Mouse (Mus musculus) heart, embryonic 14.5 days (tissue): ENCODE results near the gene Zfyve19. TPM values are rescaled to one million over a fixed set of nuclear protein-coding genes. Genes with fewer than 3 reads are reported as not detected.

Experiments
- ATAC-seq: fragments of 200-750 bp; cut with Nextera tagmentation; 2 replicates; pipeline ENCODE4 v1.8.0; 2017; ENCODE audit warnings: low read depth, moderate TSS enrichment; ENCODE audit not compliant: insufficient number of reproducible peaks, insufficient read depth, low FRiP score
- H3K27ac ChIP-seq, 2 experiments: fragments of 200-500 bp in 1 of 2; fragments of 300-500 bp in 1 of 2; sonication (generic) in 1 of 2; replicated peaks in 1 of 2; 2 replicates each; pipeline ENCODE4 v1.5.1; 2012 to 2014; ENCODE audit warnings: low read depth in 2 of 2, low read length in 2 of 2, control low read depth in 1 of 2, mild to moderate bottlenecking in 1 of 2, mixed read lengths in 1 of 2; ENCODE audit not compliant: control insufficient read depth in 1 of 2, insufficient read depth in 1 of 2
- H3K27me3 ChIP-seq: fragments of 300-500 bp; sonication (generic); 2 replicates; pipeline ENCODE4 v1.6.1; 2014; ENCODE audit warnings: mild to moderate bottlenecking, low read length, control low read depth; ENCODE audit not compliant: control insufficient read depth, insufficient read depth
- H3K36me3 ChIP-seq: fragments of 300-500 bp; sonication (generic); 2 replicates; pipeline ENCODE4 v1.6.1; 2014; ENCODE audit warnings: mild to moderate bottlenecking, control low read depth, low read length, mixed read lengths; ENCODE audit not compliant: control insufficient read depth, insufficient read depth
- H3K4me1 ChIP-seq, 2 experiments: fragments of 200-500 bp in 1 of 2; fragments of 300-500 bp in 1 of 2; sonication (generic) in 1 of 2; 2 replicates each; pipeline ENCODE4 v1.6.1; 2012 to 2014; ENCODE audit warnings: low read length in 2 of 2, control low read depth in 1 of 2, mixed read lengths in 1 of 2; ENCODE audit not compliant: control insufficient read depth in 2 of 2, insufficient read depth in 2 of 2
- H3K4me2 ChIP-seq: fragments of 300-500 bp; sonication (generic); 2 replicates; pipeline ENCODE4 v1.6.1; 2014; ENCODE audit warnings: mild to moderate bottlenecking, low read length
- H3K4me3 ChIP-seq, 2 experiments: fragments of 200-500 bp in 1 of 2; fragments of 300-500 bp in 1 of 2; sonication (generic) in 1 of 2; 2 replicates each; pipeline ENCODE4 v1.5.1; 2012 to 2014; ENCODE audit warnings: low read length in 2 of 2, mild to moderate bottlenecking in 2 of 2, control low read depth in 1 of 2, low read depth in 1 of 2, moderate library complexity in 1 of 2; ENCODE audit not compliant: control insufficient read depth in 1 of 2, insufficient read depth in 1 of 2
- H3K9ac ChIP-seq: fragments of 300-500 bp; sonication (generic); 2 replicates; pipeline ENCODE4 v1.6.1; 2014; ENCODE audit warnings: mild to moderate bottlenecking, low read length
- H3K9me3 ChIP-seq: fragments of 300-500 bp; sonication (generic); 2 replicates; pipeline ENCODE4 v1.6.1; 2016; ENCODE audit warnings: low read length, control low read depth; ENCODE audit not compliant: control insufficient read depth
- WGBS: fragments of 180-500 bp; shearing (Covaris S2); extraction: QIAGEN DNeasy Blood & Tissue Kit; methylation state at CpG from one replicate; pipeline ENCODE4 v1.1.7; 2014; 5-methylcytosine and 5-hydroxymethylcytosine counted together
- polyA plus RNA-seq: library from polyadenylated mRNA; unstranded; fragments of >200 nt; fragmentation: Nextera tagmentation; extraction: Ambion mirVana; gene quantifications from 2 replicates; pipeline ENCODE4 v1.2.1, GENCODE M21; 2014

Zfyve19 gene
- polyA plus RNA-seq, 1 experiment from 2014 or later, result 32.4 TPM

DNA sequence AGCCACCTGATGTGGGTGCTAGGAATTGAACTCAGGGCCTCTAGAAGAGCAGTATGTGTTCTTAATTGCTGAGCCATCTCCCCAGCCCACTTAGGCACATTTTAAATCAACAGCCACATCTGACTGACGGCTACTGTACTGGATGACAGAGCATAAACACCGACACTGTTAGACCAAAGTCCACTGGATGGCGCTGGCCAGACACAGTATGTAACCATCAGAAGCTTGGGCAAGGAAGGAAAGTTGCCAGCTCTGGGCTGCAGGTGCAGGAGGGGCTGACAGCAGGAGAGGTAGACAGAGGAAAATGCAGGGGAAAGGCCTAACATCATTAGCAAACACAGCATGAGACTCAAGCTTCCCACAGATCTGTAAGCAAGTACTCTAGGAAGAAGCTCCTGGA is 31.7 kb upstream of the Zfyve19 start:
- H3K4me2 ChIP-seq, result no peak overlapping the region
- H3K9me3 ChIP-seq, result no peaks in the 10 kb centered on the region
- H3K27me3 ChIP-seq, result no peaks in the 10 kb centered on the region
- H3K4me1 ChIP-seq, result peaks cover 16 to 24% of the 10 kb centered on the region in 2 experiments
- H3K36me3 ChIP-seq, result peaks cover 29% of the 10 kb centered on the region
- no peak for ATAC-seq
- no peak overlapping the region for H3K4me3 ChIP-seq
- H3K27ac ChIP-seq, result no peak overlapping the region
- no peak overlapping the region for H3K9ac ChIP-seq
- WGBS, result 55% methylated on average over 3 of the region's 3 CpGs

DNA sequence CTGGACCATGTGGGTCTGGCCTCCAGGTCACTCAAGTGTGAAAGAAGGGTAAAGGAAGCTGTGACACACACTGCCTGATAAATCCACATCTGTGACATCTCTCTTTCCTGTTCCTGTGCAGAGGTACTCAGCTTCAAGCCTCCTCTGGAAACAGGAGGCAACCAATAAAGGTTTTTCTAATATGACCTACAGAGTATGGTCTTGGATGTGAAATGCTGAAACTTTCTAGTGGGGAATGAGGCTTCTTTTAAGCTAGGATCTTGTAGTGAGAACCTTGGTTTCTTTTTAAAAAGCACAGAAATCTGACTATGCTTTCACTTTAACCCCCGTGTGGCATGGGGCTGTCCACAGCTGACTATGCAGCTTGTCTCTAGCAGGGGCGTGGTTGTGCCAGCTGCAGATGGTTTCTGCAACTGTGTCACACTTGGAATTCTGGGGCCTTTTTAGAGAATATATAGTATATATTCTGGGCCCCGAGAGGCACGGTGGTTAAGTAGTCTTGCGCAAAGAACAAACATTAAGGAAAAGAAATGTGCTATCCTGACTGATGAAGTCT is 31.0 kb upstream of the Zfyve19 start:
- H3K27me3 ChIP-seq, result no peaks in the 10 kb centered on the region
- H3K4me1 ChIP-seq, result peaks cover 14 to 20% of the 10 kb centered on the region in 2 experiments
- WGBS, result 91% methylated on average over 5 of the region's 5 CpGs
- H3K9ac ChIP-seq, result no peak overlapping the region
- no peak overlapping the region for H3K4me3 ChIP-seq
- no peak overlapping the region for H3K27ac ChIP-seq
- no peak overlapping the region for H3K4me2 ChIP-seq
- no peaks in the 10 kb centered on the region for H3K9me3 ChIP-seq
- no peak for ATAC-seq
- H3K36me3 ChIP-seq, result peaks cover 29% of the 10 kb centered on the region

DNA sequence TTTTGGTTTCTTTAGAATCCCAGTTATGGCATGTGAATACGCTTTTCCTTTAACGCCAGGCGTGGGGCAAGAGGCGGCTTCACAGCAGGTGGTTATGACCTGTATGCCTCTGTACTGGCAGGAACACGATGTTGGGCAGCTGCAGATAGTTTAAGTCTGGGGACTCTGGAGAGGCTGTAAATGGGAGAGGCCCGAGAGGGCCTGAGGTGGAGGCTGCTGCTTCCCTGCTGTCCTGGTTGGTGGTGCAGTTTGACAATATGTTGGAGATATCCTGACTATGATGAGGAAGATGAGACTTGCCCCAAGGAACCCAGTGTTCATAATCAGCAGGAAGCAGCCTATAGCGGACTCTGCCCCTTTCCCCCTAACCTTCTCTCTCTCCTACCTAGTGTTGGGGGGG is 25.5 kb upstream of the Zfyve19 start:
- Histone ChIP-seq H3K4me2 (no peak overlapping the region), H3K36me3 (peaks cover 52% of the 10 kb centered on the region), H3K9ac (no peak overlapping the region), H3K27ac (no peak overlapping the region), H3K4me1 (no peaks in the 10 kb centered on the region), H3K9me3 (no peaks in the 10 kb centered on the region), H3K4me3 (no peak overlapping the region), H3K27me3 (no peaks in the 10 kb centered on the region)
- WGBS, result 87% methylated on average over 7 of the region's 7 CpGs
- no peak for ATAC-seq

DNA sequence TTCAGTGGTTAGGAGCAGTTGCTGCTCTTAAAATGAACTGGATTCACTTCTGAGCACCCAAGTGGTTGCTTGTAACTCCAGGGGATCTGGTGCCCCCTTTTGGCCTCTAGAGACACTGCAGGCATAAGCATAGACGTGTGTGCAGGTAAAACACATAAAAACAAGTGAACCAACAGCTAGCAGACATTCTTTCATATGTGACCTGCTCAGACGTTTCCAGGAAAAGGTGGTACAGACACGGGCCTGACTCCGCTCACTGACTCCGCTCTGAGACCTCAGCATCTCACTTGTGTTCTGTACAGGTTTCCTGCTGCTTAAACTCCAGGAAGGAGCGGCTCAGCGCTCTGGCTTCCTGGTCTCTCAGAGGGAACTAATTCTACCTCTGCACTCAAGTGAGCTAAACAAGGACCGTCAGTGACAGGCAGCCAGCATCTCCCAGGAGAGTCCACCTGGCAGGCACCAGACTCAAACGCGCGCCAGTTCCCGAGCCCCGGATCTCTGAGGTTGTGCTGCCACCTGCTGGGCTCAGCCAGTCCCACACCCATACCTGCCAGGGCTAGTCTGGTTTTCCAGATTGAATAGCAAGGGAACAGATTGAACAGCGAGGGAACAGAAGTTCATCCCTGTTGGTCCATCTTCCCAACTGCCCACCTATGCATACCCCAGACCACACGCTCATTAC is 19.2 kb upstream of the Zfyve19 start:
- H3K27ac ChIP-seq, result no peak overlapping the region
- peaks cover 4 to 7% of the 10 kb centered on the region in 2 experiments for H3K4me1 ChIP-seq
- peaks cover 13% of the 10 kb centered on the region for H3K36me3 ChIP-seq
- peak; percentile 41; the same call in 1 of the 2 replicates for ATAC-seq
- WGBS, result 7% methylated on average over 15 of the region's 15 CpGs
- H3K27me3 ChIP-seq, result no peaks in the 10 kb centered on the region
- H3K9ac ChIP-seq, result no peak overlapping the region
- H3K9me3 ChIP-seq, result no peaks in the 10 kb centered on the region
- H3K4me3 ChIP-seq, result peak overlapping the region; percentile 20 to 32
- peak overlapping the region; percentile 76 for H3K4me2 ChIP-seq

DNA sequence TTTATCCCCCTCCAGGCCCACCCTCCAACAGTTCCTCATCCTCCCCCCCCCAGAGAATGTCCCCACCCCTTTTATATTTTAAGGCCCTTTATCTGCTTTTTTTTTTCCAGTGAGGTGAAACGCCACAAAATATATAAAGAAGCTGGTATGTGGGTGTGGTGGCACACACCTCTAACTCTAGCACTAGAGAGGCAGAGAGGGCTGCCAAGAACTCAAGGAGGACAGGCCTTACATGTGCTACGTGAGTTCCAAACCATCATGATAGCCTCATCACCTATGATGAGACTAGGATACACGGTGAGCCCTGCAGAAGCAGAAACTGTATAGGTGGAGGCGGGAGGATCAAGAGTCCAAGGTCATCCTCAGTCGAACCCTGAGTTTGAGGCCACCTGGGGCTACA is 17.4 kb upstream of the Zfyve19 start:
- no peak overlapping the region for H3K27ac ChIP-seq
- WGBS, result 73% methylated on average over 5 of the region's 5 CpGs
- no peak for ATAC-seq

DNA sequence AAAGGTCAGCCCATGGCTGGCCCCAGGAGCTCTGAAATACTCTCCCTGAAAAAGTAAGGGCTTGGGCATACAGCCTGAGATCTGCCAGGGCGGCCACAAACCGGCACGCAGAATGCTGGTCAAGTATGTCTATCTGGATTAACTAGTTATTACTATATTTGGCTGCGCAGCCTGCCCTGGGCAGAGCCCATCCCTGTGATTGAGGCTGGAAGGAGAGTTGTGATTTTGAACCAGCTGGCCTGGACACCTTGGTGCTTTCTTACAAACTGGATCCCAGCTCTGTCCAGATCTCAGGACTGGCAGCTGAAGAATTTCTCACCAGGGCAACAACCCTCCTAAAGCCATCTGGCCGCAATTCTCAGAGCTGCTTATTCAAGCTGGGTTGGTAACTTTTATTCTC is 14.3 kb upstream of the Zfyve19 start:
- H3K4me1 ChIP-seq, result peaks cover 2 to 6% of the 10 kb centered on the region in 2 experiments
- WGBS, result 72% methylated on average over 5 of the region's 5 CpGs
- no peaks in the 10 kb centered on the region for H3K27me3 ChIP-seq
- H3K27ac ChIP-seq, result 0 out of 4 replicates have a peak overlapping the region, but pooled peaks of 1 of the 2 experiments have one; percentile 16
- no peak overlapping the region for H3K4me3 ChIP-seq
- no peak overlapping the region for H3K4me2 ChIP-seq
- no peaks in the 10 kb centered on the region for H3K9me3 ChIP-seq
- H3K9ac ChIP-seq, result no peak overlapping the region
- ATAC-seq, result no peak
- H3K36me3 ChIP-seq, result no peaks in the 10 kb centered on the region

More for the DNA sequence above, 17.4 kb upstream of the Zfyve19 start:
- no peaks in the 10 kb centered on the region for H3K27me3 ChIP-seq
- no peak overlapping the region for H3K4me2 ChIP-seq
- no peaks in the 10 kb centered on the region for H3K36me3 ChIP-seq
- no peak overlapping the region for H3K4me3 ChIP-seq
- peaks cover 4 to 8% of the 10 kb centered on the region in 2 experiments for H3K4me1 ChIP-seq
- H3K9me3 ChIP-seq, result no peaks in the 10 kb centered on the region
- no peak overlapping the region for H3K9ac ChIP-seq

DNA sequence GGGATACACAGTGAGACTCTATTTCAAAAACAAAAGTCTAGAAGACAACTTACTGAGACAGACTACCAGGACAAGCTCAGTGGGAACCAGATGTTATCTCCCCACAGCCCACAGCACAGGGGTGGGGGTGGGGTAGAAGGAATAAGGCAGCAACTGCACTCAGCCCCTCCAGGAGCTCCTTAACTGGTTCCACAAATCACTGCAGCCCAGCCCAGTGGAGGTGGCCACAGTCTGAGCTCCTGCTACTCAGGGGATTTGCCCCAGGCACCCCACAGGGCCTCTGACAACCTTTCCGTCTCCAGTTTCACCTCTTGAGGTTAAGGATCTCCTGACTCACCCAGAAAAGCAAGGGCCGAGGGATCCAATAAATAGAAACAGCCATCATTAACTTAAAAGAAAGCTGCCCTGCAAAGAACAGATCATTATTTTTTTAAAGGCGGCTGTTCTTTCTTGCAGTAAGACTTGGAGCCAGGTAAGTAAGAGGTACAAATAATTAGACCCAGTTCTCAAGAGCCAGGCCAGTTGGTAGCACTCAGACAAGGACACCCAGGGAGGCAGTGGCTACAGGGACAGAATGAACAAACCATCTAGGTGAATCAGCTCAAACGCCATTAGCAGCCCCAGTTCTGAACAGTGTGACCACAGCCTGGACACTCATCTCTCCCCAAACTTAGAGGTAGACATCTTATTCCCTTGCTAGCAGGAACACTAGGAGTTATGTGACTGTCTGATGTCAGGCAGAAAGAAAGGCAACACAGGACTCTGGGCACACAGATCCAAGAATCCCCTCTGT is 11.9 kb upstream of the Zfyve19 start:
- no peak for ATAC-seq
- Histone ChIP-seq H3K36me3 (no peaks in the 10 kb centered on the region), H3K9me3 (no peaks in the 10 kb centered on the region), H3K9ac (no peak overlapping the region), H3K27me3 (no peaks in the 10 kb centered on the region), H3K4me1 (peaks cover 0 to 5% of the 10 kb centered on the region in 2 experiments; a peak in 1 of 4 replicates), H3K4me2 (no peak overlapping the region), H3K4me3 (no peak overlapping the region), H3K27ac (no peak overlapping the region)
- WGBS, result 50% methylated on average over 4 of the region's 4 CpGs
